Mouse (Mus musculus): ENCODE data around the gene Olfr1493-ps1. TPM values are rescaled to one million over a fixed set of nuclear protein-coding genes. Genes with fewer than 3 reads are reported as not detected.

Olfr1493-ps1 gene
- not detected in 2 replicates for polyA plus RNA-seq (2011; ENCODE audit: insufficient read length, low read depth, missing spikeins)

DNA sequence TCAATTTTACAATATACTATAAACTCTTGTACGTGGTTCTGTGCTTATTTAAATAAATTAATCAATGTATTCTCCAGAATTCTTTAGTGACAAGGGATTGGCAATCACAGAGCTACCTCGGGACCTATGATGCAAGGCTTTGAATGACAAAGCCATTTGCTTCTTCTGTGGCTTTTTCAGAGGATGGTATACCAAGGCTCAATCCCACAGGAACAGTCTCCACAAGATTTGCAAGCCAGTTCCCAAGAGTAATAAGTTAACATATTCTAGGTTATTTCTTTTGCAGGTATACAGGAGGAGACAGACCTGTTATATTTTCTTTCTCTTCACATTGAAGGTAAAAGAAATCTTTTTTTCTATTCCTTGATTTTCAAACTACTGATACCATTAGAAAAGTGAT, at the start of gene Olfr1493-ps1:
Olfr1493-ps1 (plus strand) TSS at position 301 of the 400 bp plus-strand sequence.
- no peak within 1 kb of the TSS for H3K4me3 ChIP-seq (ENCODE audit: insufficient read depth, low read length)
- TF ChIP-seq CTCF (IDR thresholded peaks at IDR 0.05; ENCODE audit: borderline replicate concordance, insufficient read depth, low read length): no peak
- no peak for TF ChIP-seq POLR2A (IDR thresholded peaks at IDR 0.05; ENCODE audit: low read depth, low read length)
- H3K27ac ChIP-seq (ENCODE audit: insufficient read depth, low read length): no peak within 1 kb of the TSS
- H3K4me1 ChIP-seq (ENCODE audit: control insufficient read depth, insufficient read depth, low read length): no peaks in the 10 kb centered on the region

DNA sequence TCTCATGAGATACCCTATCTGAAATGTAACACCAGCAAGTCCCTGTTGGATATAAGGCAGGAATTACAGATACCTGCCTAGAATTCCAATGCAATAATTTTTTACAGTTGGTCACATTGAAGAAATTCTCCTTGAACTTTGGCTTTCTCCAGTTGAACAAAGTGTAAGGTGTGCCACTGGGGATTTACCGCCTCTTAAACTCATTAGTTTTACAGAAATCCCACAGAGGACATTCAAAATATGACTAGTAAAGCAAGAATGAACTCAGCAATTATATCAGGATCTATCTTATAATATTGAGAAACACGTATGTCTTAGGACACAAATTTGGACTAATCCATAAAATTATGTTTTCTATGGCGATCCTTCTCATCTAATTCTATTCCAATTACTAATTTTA, 26.1 kb upstream of the Olfr1493-ps1 start, which contains the start of gene Olfr1491:
Olfr1491 (plus strand) TSS at position 301 of the 400 bp plus-strand sequence.
- Histone ChIP-seq H3K4me1 (ENCODE audit: control insufficient read depth, insufficient read depth, low read length) (no peaks in the 10 kb centered on the region), H3K4me3 (ENCODE audit: insufficient read depth, low read length) (no peak within 1 kb of the TSS), H3K27ac (ENCODE audit: insufficient read depth, low read length) (no peak within 1 kb of the TSS)
- no peak for TF ChIP-seq POLR2A (IDR thresholded peaks at IDR 0.05; ENCODE audit: low read depth, low read length)
- no peak for TF ChIP-seq CTCF (IDR thresholded peaks at IDR 0.05; ENCODE audit: borderline replicate concordance, insufficient read depth, low read length)

DNA sequence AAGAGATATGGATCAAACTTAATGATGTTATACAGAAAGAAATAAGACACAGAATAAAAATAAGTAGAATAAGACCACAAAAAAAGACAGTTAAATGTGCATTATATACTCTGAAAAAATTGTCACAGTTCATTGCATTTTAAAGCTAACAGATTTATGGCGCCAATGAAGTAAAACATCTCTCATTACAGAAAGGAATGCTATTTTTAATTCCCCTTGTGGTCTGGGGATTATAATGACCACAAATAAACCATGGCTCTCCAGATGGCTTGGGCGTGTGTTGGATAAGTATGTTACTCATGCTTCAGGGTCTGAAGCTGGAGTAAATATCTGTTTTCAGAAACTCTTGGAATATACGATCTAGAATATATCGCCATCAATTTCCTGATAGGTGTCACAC, 16.4 kb downstream of the Olfr1493-ps1 start, which contains the start of gene Olfr1494:
Olfr1494 (plus strand) TSS at position 301 of the 400 bp plus-strand sequence.
- no peak within 1 kb of the TSS for H3K27ac ChIP-seq (ENCODE audit: insufficient read depth, low read length)
- no peak within 1 kb of the TSS for H3K4me3 ChIP-seq (ENCODE audit: insufficient read depth, low read length)
- no peak for TF ChIP-seq POLR2A (IDR thresholded peaks at IDR 0.05; ENCODE audit: low read depth, low read length)
- no peak for TF ChIP-seq CTCF (IDR thresholded peaks at IDR 0.05; ENCODE audit: borderline replicate concordance, insufficient read depth, low read length)
- H3K4me1 ChIP-seq (ENCODE audit: control insufficient read depth, insufficient read depth, low read length): no peaks in the 10 kb centered on the region

DNA sequence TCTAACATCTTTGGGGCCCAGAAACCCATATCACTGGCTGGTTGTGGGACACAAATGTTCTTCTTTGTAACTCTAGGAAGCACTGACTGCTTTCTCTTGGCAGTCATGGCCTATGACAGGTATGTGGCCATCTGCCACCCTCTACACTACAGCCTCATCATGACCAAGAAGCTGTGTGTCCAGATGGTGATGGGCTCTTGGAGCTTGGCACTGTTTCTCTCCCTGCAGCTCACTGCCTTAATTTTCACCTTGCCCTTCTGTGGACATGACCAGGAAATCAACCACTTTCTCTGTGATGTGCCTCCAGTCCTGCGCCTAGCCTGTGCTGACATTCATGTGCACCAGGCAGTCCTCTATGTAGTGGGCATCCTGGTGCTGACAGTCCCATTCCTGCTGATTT, 26.3 kb downstream of the Olfr1493-ps1 start:
- no peak for TF ChIP-seq POLR2A (IDR thresholded peaks at IDR 0.05; ENCODE audit: low read depth, low read length)
- no peak for TF ChIP-seq CTCF (IDR thresholded peaks at IDR 0.05; ENCODE audit: borderline replicate concordance, insufficient read depth, low read length)

DNA sequence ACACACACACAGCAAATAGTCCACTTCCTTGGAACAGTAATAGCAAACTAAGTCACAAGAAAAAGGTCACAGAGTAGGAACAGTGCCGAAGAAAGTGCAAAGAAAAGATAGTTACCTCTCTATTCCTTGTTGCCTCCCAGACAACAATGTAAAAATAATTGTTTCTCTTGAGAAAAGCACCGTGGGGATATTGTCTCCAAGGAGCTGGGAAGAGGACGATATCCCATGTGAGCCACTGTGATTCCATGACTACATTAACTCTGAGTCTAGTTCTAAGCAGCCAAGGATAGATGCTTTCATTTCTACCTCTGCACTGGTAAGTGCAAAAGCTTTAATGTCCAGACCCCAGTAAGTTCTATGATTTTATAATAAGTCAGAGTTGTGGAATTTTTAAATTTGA, 41.2 kb downstream of the Olfr1493-ps1 start, which contains the start of gene Olfr1495:
Olfr1495 (plus strand) TSS at position 301 of the 400 bp plus-strand sequence.
- no peak within 1 kb of the TSS for H3K4me3 ChIP-seq (ENCODE audit: insufficient read depth, low read length)
- no peak for TF ChIP-seq CTCF (IDR thresholded peaks at IDR 0.05; ENCODE audit: borderline replicate concordance, insufficient read depth, low read length)
- TF ChIP-seq POLR2A (IDR thresholded peaks at IDR 0.05; ENCODE audit: low read depth, low read length): no peak
- H3K4me1 ChIP-seq (ENCODE audit: control insufficient read depth, insufficient read depth, low read length): no peaks in the 10 kb centered on the region
- H3K27ac ChIP-seq (ENCODE audit: insufficient read depth, low read length): no peak within 1 kb of the TSS

More for the DNA sequence above, 26.3 kb downstream of the Olfr1493-ps1 start:
- no peaks in the 10 kb centered on the region for H3K4me1 ChIP-seq (ENCODE audit: control insufficient read depth, insufficient read depth, low read length)
- no peak overlapping the region for H3K4me3 ChIP-seq (ENCODE audit: insufficient read depth, low read length)
- H3K27ac ChIP-seq (ENCODE audit: insufficient read depth, low read length): no peak overlapping the region

DNA sequence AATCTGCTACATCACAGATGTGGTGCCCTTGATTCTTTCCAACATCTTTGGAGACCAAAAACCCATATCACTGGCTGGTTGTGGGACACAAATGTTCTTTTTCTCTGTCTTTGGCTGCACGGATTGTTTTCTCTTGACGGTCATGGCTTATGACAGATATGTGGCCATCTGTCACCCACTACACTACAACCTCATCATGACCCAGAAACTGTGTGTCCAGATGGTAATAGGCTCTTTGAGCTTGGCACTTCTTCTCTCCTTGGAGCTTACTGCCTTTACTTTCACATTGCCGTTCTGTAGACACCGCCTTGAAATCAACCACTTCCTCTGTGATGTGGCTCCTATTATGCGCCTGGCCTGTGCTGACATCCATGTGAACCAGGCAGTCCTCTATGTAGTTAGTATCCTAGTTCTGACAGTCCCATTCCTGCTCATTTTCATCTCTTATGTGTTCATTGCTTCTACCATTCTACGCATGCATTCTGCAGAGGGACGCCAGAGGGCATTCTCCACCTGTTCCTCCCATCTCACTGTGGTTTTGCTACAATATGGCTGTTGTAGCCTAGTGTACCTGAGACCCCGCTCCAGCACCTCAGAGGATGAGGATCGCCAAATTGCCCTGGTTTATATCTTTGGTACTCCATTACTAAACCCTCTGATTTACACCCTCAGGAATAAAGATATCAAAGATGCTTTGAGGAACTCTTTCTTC, 45.6 kb downstream of the Olfr1493-ps1 start:
- TF ChIP-seq CTCF (IDR thresholded peaks at IDR 0.05; ENCODE audit: borderline replicate concordance, insufficient read depth, low read length) (no peak), POLR2A (IDR thresholded peaks at IDR 0.05; ENCODE audit: low read depth, low read length) (no peak)
- H3K4me3 ChIP-seq (ENCODE audit: insufficient read depth, low read length): no peak overlapping the region
- H3K4me1 ChIP-seq (ENCODE audit: control insufficient read depth, insufficient read depth, low read length): no peaks in the 10 kb centered on the region
- H3K27ac ChIP-seq (ENCODE audit: insufficient read depth, low read length): no peak overlapping the region

DNA sequence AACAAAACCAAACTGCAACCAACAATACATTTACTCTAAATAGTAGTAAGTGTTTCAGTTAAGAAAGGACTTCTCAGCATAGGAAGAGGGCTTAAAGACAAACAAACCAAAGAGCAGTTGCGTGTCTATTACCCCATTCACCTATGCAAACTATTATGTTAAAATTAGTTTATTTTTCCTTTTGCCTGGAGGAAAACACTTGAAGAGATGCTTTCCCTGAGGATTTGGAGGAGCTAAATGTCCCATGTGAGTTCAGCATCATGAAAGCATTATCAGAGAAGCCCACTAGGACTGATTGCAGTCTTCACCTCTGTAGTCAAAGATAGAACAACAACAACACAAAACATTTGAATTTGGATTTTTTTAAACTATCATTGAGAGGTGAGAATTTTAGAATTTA, 54.5 kb downstream of the Olfr1493-ps1 start, which contains the start of gene Olfr1496:
Olfr1496 (plus strand) TSS at position 301 of the 400 bp plus-strand sequence.
- Histone ChIP-seq H3K27ac (ENCODE audit: insufficient read depth, low read length) (no peak within 1 kb of the TSS), H3K4me1 (ENCODE audit: control insufficient read depth, insufficient read depth, low read length) (no peaks in the 10 kb centered on the region), H3K4me3 (ENCODE audit: insufficient read depth, low read length) (no peak within 1 kb of the TSS)
- TF ChIP-seq CTCF (IDR thresholded peaks at IDR 0.05; ENCODE audit: borderline replicate concordance, insufficient read depth, low read length) (no peak), POLR2A (IDR thresholded peaks at IDR 0.05; ENCODE audit: low read depth, low read length) (no peak)

Other genes with a start within 250 kb of the Olfr1493-ps1 start
- gene Olfr1475, start 243.1 kb upstream of the Olfr1493-ps1 start, polyA plus RNA-seq (2011; ENCODE audit: insufficient read length, low read depth, missing spikeins): not detected in 2 replicates
- not detected in 2 replicates for gene Olfr1477, start 222.7 kb upstream of the Olfr1493-ps1 start, polyA plus RNA-seq (2011; ENCODE audit: insufficient read length, low read depth, missing spikeins)
- gene Olfr1480, start 195.4 kb upstream of the Olfr1493-ps1 start, polyA plus RNA-seq (2011; ENCODE audit: insufficient read length, low read depth, missing spikeins): not detected in 2 replicates
- not detected in 2 replicates for gene Olfr1484, start 139.8 kb upstream of the Olfr1493-ps1 start, polyA plus RNA-seq (2011; ENCODE audit: insufficient read length, low read depth, missing spikeins)
- not detected in 2 replicates for gene Olfr1487, start 105.9 kb upstream of the Olfr1493-ps1 start, polyA plus RNA-seq (2011; ENCODE audit: insufficient read length, low read depth, missing spikeins)
- not detected in 2 replicates for gene Olfr1489, start 91.7 kb upstream of the Olfr1493-ps1 start, polyA plus RNA-seq (2011; ENCODE audit: insufficient read length, low read depth, missing spikeins)
- gene Olfr1490, start 72.2 kb upstream of the Olfr1493-ps1 start, polyA plus RNA-seq (2011; ENCODE audit: insufficient read length, low read depth, missing spikeins): not detected in 2 replicates
- gene Olfr1491, start 26.0 kb upstream of the Olfr1493-ps1 start, polyA plus RNA-seq (2011; ENCODE audit: insufficient read length, low read depth, missing spikeins): not detected in 2 replicates
- gene Olfr1494, start 16.4 kb downstream of the Olfr1493-ps1 start, polyA plus RNA-seq (2011; ENCODE audit: insufficient read length, low read depth, missing spikeins): not detected in 2 replicates
- gene Olfr1495, start 41.3 kb downstream of the Olfr1493-ps1 start, polyA plus RNA-seq (2011; ENCODE audit: insufficient read length, low read depth, missing spikeins): not detected in 2 replicates
- gene Olfr1496, start 54.6 kb downstream of the Olfr1493-ps1 start, polyA plus RNA-seq (2011; ENCODE audit: insufficient read length, low read depth, missing spikeins): not detected in 2 replicates
- not detected in 2 replicates for gene Olfr1497, start 74.9 kb downstream of the Olfr1493-ps1 start, polyA plus RNA-seq (2011; ENCODE audit: insufficient read length, low read depth, missing spikeins)
- not detected in 2 replicates for gene Olfr1499, start 96.2 kb downstream of the Olfr1493-ps1 start, polyA plus RNA-seq (2011; ENCODE audit: insufficient read length, low read depth, missing spikeins)
- not detected in 2 replicates for gene Olfr1500, start 107.2 kb downstream of the Olfr1493-ps1 start, polyA plus RNA-seq (2011; ENCODE audit: insufficient read length, low read depth, missing spikeins)
- not detected in 2 replicates for gene Olfr1501, start 127.4 kb downstream of the Olfr1493-ps1 start, polyA plus RNA-seq (2011; ENCODE audit: insufficient read length, low read depth, missing spikeins)
- not detected in 2 replicates for gene Olfr1502, start 138.5 kb downstream of the Olfr1493-ps1 start, polyA plus RNA-seq (2011; ENCODE audit: insufficient read length, low read depth, missing spikeins)
- not detected in 2 replicates for gene Olfr1504, start 174.7 kb downstream of the Olfr1493-ps1 start, polyA plus RNA-seq (2011; ENCODE audit: insufficient read length, low read depth, missing spikeins)
- not detected in 2 replicates for gene Olfr1505, start 190.3 kb downstream of the Olfr1493-ps1 start, polyA plus RNA-seq (2011; ENCODE audit: insufficient read length, low read depth, missing spikeins)

All from embryonic fibroblast, embryonic 13.5 days (primary cell).